Mouse (Mus musculus) layer of hippocampus, adult 6 months (tissue): ENCODE results near the gene Morn1. TPM values are rescaled to one million over a fixed set of nuclear protein-coding genes. Genes with fewer than 3 reads are reported as not detected.

Experiments
- long read RNA-seq, 2 experiments: library from polyadenylated mRNA; unstranded; transcript quantifications; one replicate each; pipeline ENCODE4 v2.0.0; 2019 to 2020
- polyA plus RNA-seq: library from polyadenylated mRNA; unstranded; fragments of <200 nt; fragmentation: Nextera tagmentation; gene quantifications from 2 replicates; pipeline ENCODE4 v1.2.3, GENCODE M21; 2021

Gene Morn1
- polyA plus RNA-seq = 3.4 and 5.5 TPM in 2 replicates
- long read RNA-seq, experiment 1, transcript Morn1-201 (14 exons, 1,659 nt) = major isoform, 5 of 12 reads
- long read RNA-seq, experiment 1, partial matches to known transcripts = 0 of 12 reads
- long read RNA-seq, experiment 1, other reads (novel, unspliced or antisense) = 7 of 12 reads
- long read RNA-seq, experiment 2, partial matches to known transcripts = 6 of 19 reads
- long read RNA-seq, experiment 2, other reads (novel, unspliced or antisense) = 8 of 19 reads

DNA sequence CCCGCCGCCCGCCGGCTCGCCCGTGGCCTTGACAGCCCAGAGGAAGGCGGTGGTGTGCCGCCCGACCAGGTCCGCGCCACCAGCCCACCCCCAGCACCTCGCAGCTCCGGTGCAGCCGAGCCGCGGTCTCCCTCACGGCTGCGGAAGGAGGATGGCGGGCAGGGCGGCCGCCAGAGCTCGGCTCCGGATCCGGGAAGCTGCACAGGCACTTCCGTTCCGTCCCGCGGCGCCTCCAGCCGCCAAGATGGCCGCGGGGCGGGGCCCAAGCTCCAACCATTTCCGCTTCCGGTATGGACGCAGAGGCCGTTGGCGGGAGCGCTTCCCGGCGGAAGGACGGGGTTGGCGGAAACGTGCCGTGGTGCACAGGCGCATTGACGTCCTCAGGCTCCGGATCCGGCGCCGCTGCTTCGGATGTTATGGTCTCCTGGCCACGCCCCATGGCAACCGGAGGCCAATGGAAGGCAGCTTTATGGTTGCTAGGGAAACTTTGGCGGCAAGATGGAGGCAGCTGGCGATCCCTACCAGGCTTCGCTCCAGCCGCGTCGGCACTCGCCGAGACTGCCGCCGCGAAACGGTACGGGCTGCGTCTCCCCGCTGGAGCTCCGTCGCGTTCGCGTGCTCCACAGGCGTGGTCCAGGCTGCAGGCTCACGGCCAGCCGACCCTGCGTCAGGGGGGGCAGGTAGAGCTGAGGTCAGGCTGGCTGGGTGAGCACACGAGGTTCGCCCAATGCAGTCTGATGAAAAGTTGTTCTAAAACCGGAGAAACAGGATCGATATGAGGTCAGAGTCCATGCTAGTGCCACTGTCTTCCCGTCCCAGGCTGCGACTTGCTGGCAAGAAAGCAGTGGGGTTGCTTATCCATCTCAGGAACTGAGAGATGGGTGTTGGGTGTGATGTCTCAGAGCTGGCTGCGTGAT, at the start of gene Morn1, which contains the start of gene Rer1:
TSS of gene Morn1 (plus strand) at position 470 of the 917 bp plus-strand sequence.
TSS of gene Rer1 (minus strand) at position 275 of the 917 bp plus-strand sequence.

GRCm38 (mm10) chr4:155056724-155057123, 29.7 kb upstream of the Morn1 start, which contains the start of gene Plch2:
Gene Plch2 (minus strand): TSS chr4:155056784.

GRCm38 (mm10) chr4:155066834-155067522, 19.4 kb upstream of the Morn1 start, which contains the start of gene Pex10:
Gene Pex10 (plus strand): TSS chr4:155067016.

Other genes starting within 250 kb of the Morn1 start
- 5.1 and 5.8 TPM in 2 replicates for gene Ttc34, start 249.1 kb upstream of the Morn1 start, polyA plus RNA-seq
- 0.14 and 0.35 TPM in 2 replicates for gene Mmel1, start 217.0 kb upstream of the Morn1 start, polyA plus RNA-seq
- gene Fam213b, start 187.4 kb upstream of the Morn1 start, polyA plus RNA-seq = 176 and 177 TPM in 2 replicates
- 0.80 and 0.84 TPM in 2 replicates for gene Tnfrsf14, start 158.0 kb upstream of the Morn1 start, polyA plus RNA-seq
- gene Hes5, start 125.7 kb upstream of the Morn1 start, polyA plus RNA-seq = 42.2 and 81.5 TPM in 2 replicates
- gene Pank4, start 122.5 kb upstream of the Morn1 start, polyA plus RNA-seq = 15.0 and 16.3 TPM in 2 replicates
- 15.6 and 18.7 TPM in 2 replicates for gene Plch2, start 29.8 kb upstream of the Morn1 start, polyA plus RNA-seq
- gene Pex10, start 19.6 kb upstream of the Morn1 start, polyA plus RNA-seq = 8.9 and 10.7 TPM in 2 replicates
- 202 and 207 TPM in 2 replicates for gene Rer1, start 195 bp upstream of the Morn1 start, polyA plus RNA-seq
- gene Ski, start 136.0 kb downstream of the Morn1 start, polyA plus RNA-seq = 15.4 and 15.8 TPM in 2 replicates
- gene Faap20, start 163.2 kb downstream of the Morn1 start, polyA plus RNA-seq = 34.0 and 38.9 TPM in 2 replicates